In the genomic region with DNA sequence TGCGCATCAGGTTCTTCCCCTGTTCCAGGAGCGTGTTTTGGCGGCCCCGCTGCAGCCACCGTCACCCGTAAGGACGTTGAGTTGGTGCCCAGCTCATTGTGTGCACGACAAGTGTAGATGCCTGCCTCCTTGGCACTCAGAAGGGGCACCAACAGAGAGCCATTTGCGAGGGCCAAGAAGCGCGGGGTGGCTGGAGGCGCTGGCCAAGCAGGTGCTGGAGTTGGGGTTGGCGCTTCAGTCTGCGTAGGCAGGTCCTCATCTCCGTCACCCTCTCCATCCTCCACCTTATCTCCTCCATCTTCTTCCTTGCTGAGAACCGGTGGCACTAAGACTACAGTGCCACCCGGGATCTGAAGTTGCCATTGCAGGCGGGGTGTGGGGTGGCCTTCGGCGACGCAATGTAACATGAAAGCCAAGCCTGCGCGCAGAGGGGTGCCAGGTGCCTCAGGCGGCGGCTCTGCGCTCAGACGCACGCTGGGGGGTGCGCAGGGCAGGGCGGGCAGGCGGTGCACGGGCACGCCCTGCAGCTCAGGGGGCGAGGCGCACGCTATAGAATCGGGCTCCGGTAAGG, we compare ENCODE assay signal across 9 mouse cellular contexts. TPM values are rescaled to one million over a fixed set of nuclear protein-coding genes. Genes with fewer than 3 reads are reported as not detected.
DNase-seq lines count a peak whose midpoint lies in the region; ATAC-seq and TF ChIP-seq lines count a peak whose summit lies in the region.
"Had no signal": no experiment of that assay in that cellular context is flagged by ENCODE, and none has a peak within 500 bp of the region (broad histone marks: within the 10 kb centered on the region; RNA-seq: fewer than 3 reads in every experiment).

No protein-coding gene starts in this region.

- intact Hi-C loops in heart, postnatal 25 days (cut with DNase I) = no loop called here

- no peak for ATAC-seq in heart, postnatal 0 days (ENCODE audit: insufficient read depth, low read depth)
- no peak for ATAC-seq in intestine, embryonic 16.5 days

- peaks cover 100% of the 10 kb centered on the region for H3K27me3 ChIP-seq in heart, postnatal 0 days (ENCODE audit: control insufficient read depth, insufficient read depth, low read length)
- peaks cover 7% of the 10 kb centered on the region; the same call in 1 of the 2 replicates for H3K27me3 ChIP-seq in ES-Bruce4 (ENCODE audit: control insufficient read depth, insufficient read depth, low read length, poor library complexity, severe bottlenecking)
- peaks cover 93% of the 10 kb centered on the region for H3K27me3 ChIP-seq in intestine, embryonic 16.5 days (replicated peaks; ENCODE audit: control insufficient read depth, insufficient read depth, low read length)
- peaks cover 6% of the 10 kb centered on the region for H3K27me3 ChIP-seq in splenic B cell, adult 2 months (ENCODE audit: control insufficient read depth, insufficient read depth, low read length, poor library complexity, severe bottlenecking)

- no peak for DNase-seq in heart, postnatal 0 days (ENCODE audit: low spot score)
- DNase-seq in heart, postnatal 25 days (ENCODE audit: low spot score) = no peak
- DNase-seq in cerebellum, postnatal 36 days = peak; percentile 36 to 46
- peak; percentile 46 for DNase-seq in splenic B cell, adult 2 months (ENCODE audit: low read depth, low spot score)
- no peak for DNase-seq in gastrocnemius, adult 8-10 months (ENCODE audit: low spot score in 2 of 2)
- DNase-seq in adrenal gland, postnatal 4 days (ENCODE audit: low spot score in 2 of 2) = no peak

- no peak for TF ChIP-seq POLR2A in ES-Bruce4 (IDR thresholded peaks at IDR 0.05; ENCODE audit: insufficient read depth, low read length)

- H3K4me1 ChIP-seq in heart, postnatal 0 days (ENCODE audit: control insufficient read depth, insufficient read depth) = peaks cover 19% of the 10 kb centered on the region
- H3K4me1 ChIP-seq in ES-Bruce4 (ENCODE audit: control insufficient read depth, insufficient read depth, low read length) = no peaks in the 10 kb centered on the region
- peaks cover 41% of the 10 kb centered on the region for H3K4me1 ChIP-seq in intestine, embryonic 16.5 days (ENCODE audit: control insufficient read depth, insufficient read depth, low read length)

- no peak for TF ChIP-seq CTCF in heart, postnatal 0 days (IDR thresholded peaks at IDR 0.05; ENCODE audit: low read depth)
- TF ChIP-seq CTCF in ES-Bruce4 (IDR thresholded peaks at IDR 0.05; ENCODE audit: low read depth, low read length) = no peak

- no peak overlapping the region for H3K9ac ChIP-seq in heart, postnatal 0 days (replicated peaks; ENCODE audit: low read depth, low read length)
- H3K9ac ChIP-seq in ES-Bruce4 (ENCODE audit: low read depth, poor library complexity, severe bottlenecking) = no peak overlapping the region
- no peak overlapping the region for H3K9ac ChIP-seq in intestine, embryonic 16.5 days (ENCODE audit: low read depth, low read length)

- H3K4me2 ChIP-seq in heart, postnatal 0 days (ENCODE audit: low read depth, low read length) = peak overlapping the region; percentile 30
- no peak overlapping the region for H3K4me2 ChIP-seq in intestine, embryonic 16.5 days (ENCODE audit: low read depth, low read length)

- H3K36me3 ChIP-seq in heart, postnatal 0 days (replicated peaks; ENCODE audit: control insufficient read depth, insufficient read depth, low read length) = no peaks in the 10 kb centered on the region
- no peaks in the 10 kb centered on the region for H3K36me3 ChIP-seq in ES-Bruce4 (ENCODE audit: control insufficient read depth, insufficient read depth, low read length, poor library complexity, severe bottlenecking)
- no peaks in the 10 kb centered on the region for H3K36me3 ChIP-seq in intestine, embryonic 16.5 days (ENCODE audit: control insufficient read depth, insufficient read depth, low read length)
- H3K36me3 ChIP-seq in splenic B cell, adult 2 months (ENCODE audit: control insufficient read depth, insufficient read depth, low read length, poor library complexity, severe bottlenecking) = no peaks in the 10 kb centered on the region

- WGBS in heart, postnatal 0 days = 2% methylated on average over 38 of the region's 38 CpGs
- WGBS in intestine, embryonic 16.5 days = 2% methylated on average over 38 of the region's 38 CpGs

- H3K9me3 ChIP-seq in heart, postnatal 0 days (replicated peaks; ENCODE audit: control insufficient read depth, low read length) = no peaks in the 10 kb centered on the region
- no peaks in the 10 kb centered on the region for H3K9me3 ChIP-seq in ES-Bruce4 (replicated peaks; ENCODE audit: control insufficient read depth, insufficient read depth, low read length, poor library complexity, severe bottlenecking)
- no peaks in the 10 kb centered on the region for H3K9me3 ChIP-seq in intestine, embryonic 16.5 days (ENCODE audit: control insufficient read depth, low read length)

- H3K4me3 ChIP-seq in heart, postnatal 0 days (ENCODE audit: low read depth, low read length) = peak overlapping the region; percentile 2
- peak overlapping the region; percentile 5 for H3K4me3 ChIP-seq in ES-Bruce4 (ENCODE audit: low read depth, low read length)
- H3K4me3 ChIP-seq in intestine, embryonic 16.5 days (ENCODE audit: low read length) = peak overlapping the region; percentile 4; the same call in 1 of the 2 replicates

- TF ChIP-seq EP300 in heart, postnatal 0 days (IDR thresholded peaks at IDR 0.05; ENCODE audit: low read depth) = no peak
- no peak for TF ChIP-seq EP300 in ES-Bruce4 (IDR thresholded peaks at IDR 0.05; ENCODE audit: insufficient read depth, low read depth, low read length)

- no peak overlapping the region for H3K27ac ChIP-seq in heart, postnatal 0 days (ENCODE audit: low read depth)
- no peak overlapping the region for H3K27ac ChIP-seq in ES-Bruce4 (ENCODE audit: insufficient read depth, low read length)
- H3K27ac ChIP-seq in intestine, embryonic 16.5 days (ENCODE audit: low read length) = no peak overlapping the region

RNA-seq across cellular contexts. Expression of gene Islr, which starts 5.2 kb away (rescaled TPM):
- 21.1 and 39.9 TPM in 2 replicates for total RNA-seq in heart, postnatal 0 days (2014; rRNA removed; ENCODE audit: low replicate concordance)
- polyA plus RNA-seq in heart, postnatal 0 days (2015; fragmentation: Nextera tagmentation; extraction: Ambion mirVana) = 14.4 and 16.3 TPM in 2 replicates
- total RNA-seq in heart, postnatal 25 days (2021) = 10 to 100 TPM; 31.4 to 33.0 TPM
- not detected in 2 replicates for polyA plus RNA-seq in ES-Bruce4 (2011; ENCODE audit: insufficient read depth, insufficient read length, low read depth, missing spikeins)
- polyA plus RNA-seq in intestine, embryonic 16.5 days (2015; fragmentation: Nextera tagmentation; extraction: Ambion mirVana) = 70.7 and 77.5 TPM in 2 replicates
- 10 to 100 TPM in 3 of 4 experiments, 1 to 10 TPM in 1; 9.8 to 15.7 (median 13.1) TPM for total RNA-seq in gastrocnemius, adult 8-10 months (2022)
- total RNA-seq in adrenal gland, postnatal 4 days (2021) = 10 to 100 TPM; 64.5 to 66.7 TPM
- total RNA-seq: neutrophil, adult 5-6 weeks had no signal

RNA-seq across cellular contexts. Expression of gene Islr2, which starts 5.2 kb away (rescaled TPM):
- 0.69 and 0.89 TPM in 2 replicates for total RNA-seq in heart, postnatal 0 days (2014; rRNA removed; ENCODE audit: low replicate concordance)
- polyA plus RNA-seq in heart, postnatal 0 days (2015; fragmentation: Nextera tagmentation; extraction: Ambion mirVana) = 0.08 TPM in 1 of 2 replicates, not detected in the other
- total RNA-seq in heart, postnatal 25 days (2021) = 1 to 10 TPM; 1.0 to 1.2 TPM
- polyA plus RNA-seq in ES-Bruce4 (2011; ENCODE audit: insufficient read depth, insufficient read length, low read depth, missing spikeins) = 0.67 and 0.85 TPM in 2 replicates
- 0.83 and 1.0 TPM in 2 replicates for polyA plus RNA-seq in intestine, embryonic 16.5 days (2015; fragmentation: Nextera tagmentation; extraction: Ambion mirVana)
- total RNA-seq in gastrocnemius, adult 8-10 months (2022) = 1 to 10 TPM; 1.4 to 2.9 (median 1.8) TPM
- 10 to 100 TPM in 1 of 2 experiments, 1 to 10 TPM in 1; 8.2 to 10.3 TPM for total RNA-seq in adrenal gland, postnatal 4 days (2021)

RNA-seq across cellular contexts. Expression of gene Pml, which starts 50.7 kb away (rescaled TPM):
- 11.4 and 15.0 TPM in 2 replicates for total RNA-seq in heart, postnatal 0 days (2014; rRNA removed; ENCODE audit: low replicate concordance)
- 5.2 and 5.6 TPM in 2 replicates for polyA plus RNA-seq in heart, postnatal 0 days (2015; fragmentation: Nextera tagmentation; extraction: Ambion mirVana)
- total RNA-seq in heart, postnatal 25 days (2021) = 10 to 100 TPM in 1 of 2 experiments, 1 to 10 TPM in 1; 10.0 to 12.6 TPM
- 198 and 200 TPM in 2 replicates for polyA plus RNA-seq in ES-Bruce4 (2011; ENCODE audit: insufficient read depth, insufficient read length, low read depth, missing spikeins)
- 12.4 and 13.7 TPM in 2 replicates for polyA plus RNA-seq in intestine, embryonic 16.5 days (2015; fragmentation: Nextera tagmentation; extraction: Ambion mirVana)
- 1 to 10 TPM; 2.5 to 4.5 (median 3.1) TPM for total RNA-seq in gastrocnemius, adult 8-10 months (2022)
- total RNA-seq in adrenal gland, postnatal 4 days (2021) = 10 to 100 TPM; 31.6 to 32.1 TPM

RNA-seq across cellular contexts. Expression of gene Stoml1, which starts 54.1 kb away (rescaled TPM):
- 16.4 and 52.8 TPM in 2 replicates for total RNA-seq in heart, postnatal 0 days (2014; rRNA removed; ENCODE audit: low replicate concordance)
- 21.7 and 23.3 TPM in 2 replicates for polyA plus RNA-seq in heart, postnatal 0 days (2015; fragmentation: Nextera tagmentation; extraction: Ambion mirVana)
- total RNA-seq in heart, postnatal 25 days (2021) = 10 to 100 TPM; 10.3 to 13.5 TPM
- 24.6 and 26.5 TPM in 2 replicates for polyA plus RNA-seq in ES-Bruce4 (2011; ENCODE audit: insufficient read depth, insufficient read length, low read depth, missing spikeins)
- polyA plus RNA-seq in intestine, embryonic 16.5 days (2015; fragmentation: Nextera tagmentation; extraction: Ambion mirVana) = 21.1 and 22.4 TPM in 2 replicates
- 10 to 100 TPM in 2 of 4 experiments, 1 to 10 TPM in 2; 8.6 to 10.8 (median 9.8) TPM for total RNA-seq in gastrocnemius, adult 8-10 months (2022)
- 10 to 100 TPM; 29.9 to 30.8 TPM for total RNA-seq in adrenal gland, postnatal 4 days (2021)

Comparison
In these comparisons a context has a peak if more than half of its experiments do, and no peak if none do; other contexts are left out.
1. DNase-seq: peak in cerebellum, postnatal 36 days (2 of 2) and splenic B cell, adult 2 months (single experiment); none in heart, postnatal 0 days (single experiment), heart, postnatal 25 days (single experiment), gastrocnemius, adult 8-10 months (0 of 2) and adrenal gland, postnatal 4 days (0 of 2).
2. Peak in every context shown above with its lines, with median percentiles within 50 percentile points of each other: H3K4me3 ChIP-seq.